Mouse (Mus musculus) large intestine, adult 2 months (tissue): Measurements from ENCODE around the gene St3gal2. TPM values are rescaled to one million over a fixed set of nuclear protein-coding genes. Genes with fewer than 3 reads are reported as not detected.
"Not testable (repeated sequence)": the region's sequence is repeated elsewhere in the genome, so short reads cannot be mapped to it uniquely, and the experiment has no call there.

Source experiments
- DNase-seq: peaks from one replicate; pipeline ENCODE4 v3.0.0-alpha.2; 2012; ENCODE audit warnings: low read depth, low spot score
- WGBS: fragments of 180-500 bp; shearing (Covaris S2); methylation state at CpG from one replicate; pipeline ENCODE4 v1.1.7; 2018; 5-methylcytosine and 5-hydroxymethylcytosine counted together
- polyA plus RNA-seq: library from polyadenylated mRNA; depleted of rRNA; stranded (reverse); fragments of >200 nt; gene quantifications from 2 replicates; pipeline ENCODE4 v1.2.3, GENCODE M21; 2012

St3gal2 gene
- polyA plus RNA-seq, 1 experiment = 5.0 TPM

DNA sequence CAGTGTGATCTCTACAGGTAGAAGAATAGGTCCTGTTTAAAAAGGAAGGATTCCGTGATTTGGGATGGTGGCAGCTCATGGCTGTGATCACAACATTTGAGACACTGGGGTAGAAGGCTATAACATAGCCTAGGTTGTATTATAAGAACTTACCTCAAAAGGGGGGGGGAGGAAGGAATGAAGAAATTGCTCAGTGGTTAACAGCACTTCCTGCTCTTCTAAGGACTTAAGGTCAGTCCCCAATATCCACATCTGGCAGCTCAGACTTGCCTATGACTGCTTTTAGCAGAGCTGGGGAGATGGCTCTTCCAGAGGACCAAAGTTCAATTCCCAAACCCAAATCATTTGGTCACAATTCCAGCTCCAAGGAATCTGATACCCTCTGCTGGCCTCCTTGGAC, 13.0 kb upstream of the St3gal2 start:
- 91% methylated on average over 1 of the region's 1 CpGs for WGBS

GRCm38 (mm10) chr8:110909850-110910249, 9.9 kb upstream of the St3gal2 start:
- DNase-seq = not testable (repeated sequence)

More for the DNA sequence above, 13.0 kb upstream of the St3gal2 start:
- no peak for DNase-seq

GRCm38 (mm10) chr8:110911576-110912570, 7.8 kb upstream of the St3gal2 start:
- 78% methylated on average over 15 of the region's 15 CpGs for WGBS

DNA sequence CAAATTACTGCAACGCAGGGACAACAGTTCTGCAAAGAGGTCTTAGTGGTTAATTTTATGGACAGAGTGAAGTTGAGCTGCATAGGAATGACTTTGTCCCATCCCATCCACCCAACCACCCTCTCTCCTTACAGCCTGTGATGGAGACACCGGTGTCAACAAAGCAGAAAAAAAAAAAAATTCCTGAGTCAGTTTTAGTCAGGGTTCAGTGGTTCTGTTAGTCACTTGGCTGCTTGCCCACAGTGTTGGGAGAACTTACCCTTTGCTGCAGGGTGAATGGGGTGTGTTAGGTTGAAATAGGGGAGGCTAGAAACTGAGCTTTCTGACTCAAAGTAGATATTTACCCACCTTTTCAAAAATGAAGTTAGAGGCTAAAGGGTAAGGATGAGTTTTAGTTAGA, 2.3 kb upstream of the St3gal2 start:
- no peak for DNase-seq
- WGBS = 28% methylated on average over 2 of the region's 2 CpGs

More at GRCm38 (mm10) chr8:110911576-110912570, 7.8 kb upstream of the St3gal2 start:
- DNase-seq = no peak

GRCm38 (mm10) chr8:110918027-110918426, 1.7 kb upstream of the St3gal2 start:
- DNase-seq = no peak
- WGBS = 64% methylated on average over 11 of the region's 11 CpGs

GRCm38 (mm10) chr8:110918460-110918859, 1.3 kb upstream of the St3gal2 start:
- DNase-seq = no peak
- 38% methylated on average over 8 of the region's 8 CpGs for WGBS

- 10% methylated on average over 35 of the region's 37 CpGs for WGBS
These were observed 480 bp downstream of the St3gal2 start for GRCm38 (mm10) chr8:110920032-110920772.

DNA sequence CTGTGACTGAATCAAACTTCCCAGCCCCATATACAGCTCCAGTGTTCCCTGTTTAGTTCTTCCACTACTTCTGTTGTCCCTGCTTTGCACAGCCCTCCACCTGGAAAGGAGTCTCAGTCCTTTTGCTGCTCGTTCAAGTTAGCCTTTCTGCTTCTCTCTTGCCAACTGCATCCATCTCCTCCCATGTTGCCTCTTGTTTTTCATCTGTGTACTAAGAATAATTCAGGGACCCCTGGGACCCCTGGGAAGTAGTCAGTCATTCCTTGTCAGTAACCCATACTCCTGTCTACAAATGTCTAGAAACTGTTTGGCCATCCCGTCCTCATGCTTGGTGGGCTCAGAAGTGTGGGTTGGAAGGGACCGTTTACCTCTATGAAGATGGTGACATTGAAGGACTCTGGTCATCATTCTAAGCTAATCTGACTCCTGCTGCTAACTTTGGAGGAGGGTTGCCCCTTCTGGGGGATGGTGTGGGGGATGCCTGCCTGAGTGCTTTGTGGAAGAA, 1.1 kb downstream of the St3gal2 start:
- WGBS = 54% methylated on average over 3 of the region's 3 CpGs
- no peak for DNase-seq

More at GRCm38 (mm10) chr8:110920032-110920772, 480 bp downstream of the St3gal2 start:
- DNase-seq = no peak

DNA sequence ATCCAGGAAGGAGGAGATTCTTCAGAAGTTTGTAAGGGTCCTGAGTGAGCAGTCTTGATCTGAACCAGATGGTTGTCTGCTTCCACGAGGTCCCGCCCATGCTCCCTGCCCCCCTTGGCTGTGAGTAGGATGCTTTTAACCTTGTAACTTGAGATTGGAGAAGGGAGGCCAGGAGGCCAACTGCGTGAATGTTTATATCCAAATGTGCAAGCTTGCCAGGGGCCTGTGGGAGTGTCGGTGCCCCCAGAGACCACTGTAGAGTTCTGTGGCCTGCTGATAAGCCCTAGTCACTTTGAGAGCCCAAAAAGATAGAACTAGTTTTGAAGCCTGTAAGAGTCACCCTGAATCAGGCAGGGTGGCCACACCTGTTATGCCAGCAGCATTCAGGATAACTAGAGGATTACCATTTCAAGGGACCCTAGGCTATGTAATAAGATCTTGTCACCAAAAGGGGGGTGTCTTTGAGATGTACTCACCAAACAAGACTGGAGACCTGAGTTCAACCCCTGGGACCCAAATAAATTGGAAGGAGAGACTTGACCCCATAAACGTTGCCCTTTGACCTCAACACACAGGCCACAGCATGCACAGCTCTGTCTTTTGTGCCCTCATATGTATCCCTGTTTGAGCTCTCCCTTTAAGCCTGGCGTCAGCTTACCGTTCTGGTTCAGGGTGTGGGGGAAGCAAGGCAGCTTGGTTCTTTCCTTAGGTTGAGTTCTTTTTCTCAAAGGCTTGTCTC, 1.9 kb downstream of the St3gal2 start:
- 41% methylated on average over 7 of the region's 7 CpGs for WGBS
- no peak for DNase-seq

DNA sequence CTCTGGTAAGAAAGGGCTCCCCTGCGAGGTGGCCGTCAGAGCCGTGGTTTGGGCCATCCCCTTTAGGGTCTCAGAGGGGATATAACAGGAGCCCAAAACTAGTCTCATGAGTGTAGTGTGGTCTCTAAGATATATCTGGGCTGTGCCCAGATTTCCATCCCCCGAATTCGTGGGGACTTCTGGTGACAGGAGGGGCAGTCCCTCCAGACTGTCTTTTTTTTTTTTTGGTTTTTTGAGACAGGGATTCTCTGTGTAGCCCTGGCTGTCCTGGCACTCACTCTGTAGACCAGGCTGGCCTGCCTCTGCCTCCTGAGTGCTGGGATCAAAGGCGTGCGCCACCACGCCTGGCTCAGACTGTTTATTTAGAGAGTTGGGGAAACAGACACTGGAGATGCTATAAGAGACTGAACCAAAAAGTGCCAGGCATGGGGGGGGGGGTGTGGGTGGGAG, 6.0 kb downstream of the St3gal2 start:
- DNase-seq = no peak
- 70% methylated on average over 8 of the region's 8 CpGs for WGBS

- DNase-seq = no peak
- WGBS = 47% methylated on average over 5 of the region's 5 CpGs
These were observed 7.0 kb downstream of the St3gal2 start for GRCm38 (mm10) chr8:110926690-110927089.

GRCm38 (mm10) chr8:110928435-110928834, 8.7 kb downstream of the St3gal2 start:
- no peak for DNase-seq
- WGBS = 80% methylated on average over 7 of the region's 7 CpGs

DNA sequence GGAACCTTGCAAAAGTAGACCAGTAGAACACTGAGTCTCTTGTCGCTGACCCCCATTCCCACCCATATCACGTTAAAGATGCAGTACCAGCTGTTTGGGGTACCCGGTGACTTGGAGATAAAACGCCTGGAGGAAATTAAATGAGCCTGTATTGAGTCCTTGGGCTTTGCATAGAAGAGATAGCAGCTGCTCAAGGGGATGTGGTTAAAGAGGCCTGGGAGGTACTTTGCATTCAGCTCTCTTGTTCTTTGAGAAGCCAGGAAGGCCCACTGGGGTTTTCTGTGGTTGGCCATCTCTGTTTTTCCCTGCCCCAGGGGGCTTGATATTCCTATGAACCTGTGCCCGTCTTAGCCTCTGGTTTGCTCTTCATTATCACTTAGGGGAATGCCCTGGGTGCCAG, 9.3 kb downstream of the St3gal2 start:
- no peak for DNase-seq
- 74% methylated on average over 5 of the region's 5 CpGs for WGBS

- 88% methylated on average over 8 of the region's 8 CpGs for WGBS
These were observed 9.9 kb downstream of the St3gal2 start for GRCm38 (mm10) chr8:110929672-110930071.

GRCm38 (mm10) chr8:110931176-110931939, 11.6 kb downstream of the St3gal2 start:
- DNase-seq = no peak
- 44% methylated on average over 12 of the region's 12 CpGs for WGBS

More at GRCm38 (mm10) chr8:110929672-110930071, 9.9 kb downstream of the St3gal2 start:
- DNase-seq = not testable (repeated sequence)

DNA sequence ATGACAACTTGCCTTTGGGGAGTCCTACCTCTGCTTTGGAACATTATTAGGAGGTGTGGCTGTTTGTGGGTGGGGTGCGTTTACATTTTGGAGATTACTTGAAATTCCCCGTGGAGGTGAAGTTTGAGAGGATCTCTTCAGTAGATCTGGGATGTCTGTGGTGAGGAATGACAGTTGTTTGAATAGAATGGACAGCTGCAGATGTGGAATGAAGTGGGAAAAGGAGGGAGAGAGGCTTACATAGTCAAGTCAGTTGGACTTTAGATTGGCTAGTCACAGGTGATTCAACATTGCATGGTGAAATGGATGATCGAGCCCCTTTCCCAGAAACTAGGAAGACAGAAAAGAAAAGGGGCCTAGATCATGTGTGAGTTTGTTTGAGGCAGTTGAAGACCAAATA, 12.7 kb downstream of the St3gal2 start:
- 59% methylated on average over 3 of the region's 3 CpGs for WGBS
- DNase-seq = no peak

- 80% methylated on average over 2 of the region's 2 CpGs for WGBS
- DNase-seq = no peak
These were observed 13.6 kb downstream of the St3gal2 start for GRCm38 (mm10) chr8:110933272-110933671.

DNA sequence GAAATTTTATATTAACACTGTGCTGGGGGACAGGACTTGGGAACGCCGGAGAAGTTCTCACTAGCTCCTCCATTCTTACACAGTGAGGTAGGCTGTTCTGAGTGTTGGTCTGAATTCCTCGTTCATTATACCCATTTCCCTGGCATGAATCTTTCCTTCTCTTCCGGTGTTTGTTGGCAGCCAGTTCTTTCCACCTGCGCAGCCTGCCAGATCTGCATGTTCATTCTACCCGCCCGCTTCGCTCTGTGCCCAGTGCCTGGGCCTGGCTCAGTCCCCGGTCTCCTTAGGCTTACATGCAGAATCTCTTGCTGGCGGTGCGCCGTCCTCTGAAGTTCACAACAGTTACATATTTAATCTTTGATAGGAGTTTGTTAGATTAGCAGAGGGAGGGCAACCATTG, 16.5 kb downstream of the St3gal2 start:
- WGBS = 76% methylated on average over 12 of the region's 12 CpGs
- no peak for DNase-seq
